Mouse (Mus musculus) heart, adult 2 months (tissue): ENCODE measurements around the gene Inpp4a. TPM values are rescaled to one million over a fixed set of nuclear protein-coding genes. Genes with fewer than 3 reads are reported as not detected.
A peak's percentile ranks its signal among the peaks of the same experiment; 100 is the strongest.

Experiments used
- DNase-seq, 2 experiments: peaks; one replicate each; pipeline ENCODE4 v3.0.0; 2021
- H3K27ac ChIP-seq: fragments of 200-600 bp; 2 replicates; pipeline ENCODE4 v1.8.1; 2022
- H3K27me3 ChIP-seq: fragments of 200-500 bp; 2 replicates; pipeline ENCODE4 v1.6.1; 2012; ENCODE audit warnings: mild to moderate bottlenecking, low read length, inconsistent platforms, mixed read lengths; ENCODE audit not compliant: control insufficient read depth, insufficient read depth
- H3K36me3 ChIP-seq: fragments of 200-500 bp; 2 replicates; pipeline ENCODE4 v1.6.1; 2012; ENCODE audit warnings: low read length, inconsistent platforms; ENCODE audit not compliant: control insufficient read depth, insufficient read depth
- H3K4me1 ChIP-seq: fragments of 200-500 bp; 2 replicates; pipeline ENCODE4 v1.6.1; 2011; ENCODE audit warnings: low read length; ENCODE audit not compliant: control insufficient read depth, insufficient read depth
- H3K4me3 ChIP-seq: fragments of 200-600 bp; 2 replicates; pipeline ENCODE4 v1.8.1; 2022
- H3K79me2 ChIP-seq: fragments of 200-500 bp; replicated peaks from 2 replicates; pipeline ENCODE4 v1.6.1; 2012; ENCODE audit warnings: mild to moderate bottlenecking, inconsistent platforms, low read length, moderate library complexity, mixed read lengths; ENCODE audit not compliant: control insufficient read depth, insufficient read depth
- H3K9ac ChIP-seq: fragments of 200-500 bp; 2 replicates; pipeline ENCODE4 v1.6.1; 2012; ENCODE audit warnings: low read depth, mild to moderate bottlenecking, control low read depth, inconsistent platforms, low read length, mixed read lengths
- CTCF ChIP-seq: fragments of 200-600 bp; IDR thresholded peaks from 2 replicates; pipeline ENCODE4 v1.8.1; 2022; ENCODE audit warnings: antibody characterized with exemption, mild to moderate bottlenecking, moderate library complexity
- EP300 ChIP-seq: fragments of 200-500 bp; IDR thresholded peaks from 2 replicates; pipeline ENCODE4 v1.6.1; 2011; ENCODE audit warnings: low read depth, low read length, control low read depth; ENCODE audit not compliant: insufficient read depth
- POLR2A ChIP-seq: fragments of 200-500 bp; IDR thresholded peaks from 2 replicates; pipeline ENCODE4 v1.6.1; 2011; ENCODE audit warnings: mild to moderate bottlenecking, low read depth, low read length, control low read depth; ENCODE audit not compliant: insufficient read depth
- WGBS: fragments of 180-500 bp; shearing (Covaris S2); methylation state at CpG from one replicate; pipeline ENCODE4 v1.1.7; 2018; 5-methylcytosine and 5-hydroxymethylcytosine counted together
- intact Hi-C: fragments of 180-260 bp; cut with DNase I; formaldehyde crosslinking; loops from one replicate; pipeline ENCODE4 v1.15.1; 2025
- polyA plus RNA-seq: library from polyadenylated mRNA; depleted of rRNA; stranded (reverse); fragments of >200 nt; gene quantifications from 2 replicates; pipeline ENCODE4 v1.2.3, GENCODE M21; 2012
- total RNA-seq, 2 experiments: library from RNA; stranded (reverse); gene quantifications; 2 replicates each; pipeline ENCODE4 v1.2.3; 2021

The Inpp4a gene
- total and polyA plus RNA-seq, 3 experiments = 10.3 to 19.2 (median 18.9) TPM

DNA sequence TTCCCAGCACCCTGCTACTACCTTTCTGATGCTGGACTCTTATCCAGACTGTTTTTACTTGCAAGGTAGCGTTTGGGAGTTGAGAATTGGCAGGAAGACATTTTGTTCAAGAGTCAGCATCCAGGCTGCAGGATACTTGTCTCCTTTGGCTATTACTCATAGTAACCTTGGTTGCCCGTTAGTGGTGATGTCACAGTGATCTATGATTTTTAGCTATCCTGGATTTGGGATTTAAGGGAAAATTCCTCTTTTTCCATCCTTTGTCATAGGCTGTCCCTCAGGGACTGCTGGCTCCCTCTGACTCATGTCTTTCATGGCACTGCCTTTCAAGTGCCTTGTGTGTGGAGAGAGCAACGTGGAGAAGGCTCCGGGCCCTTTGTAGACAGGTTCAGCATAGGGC lies 53.8 kb downstream of the Inpp4a start:
- Histone ChIP-seq H3K27ac (no peak overlapping the region), H3K36me3 (no peaks in the 10 kb centered on the region), H3K4me1 (peaks cover 2% of the 10 kb centered on the region; the same call in 1 of the 2 replicates), H3K27me3 (no peaks in the 10 kb centered on the region), H3K9ac (no peak overlapping the region), H3K4me3 (no peak overlapping the region), H3K79me2 (peaks cover 2% of the 10 kb centered on the region; the same call in 1 of the 2 replicates)
- WGBS = 67% methylated on average over 4 of the region's 4 CpGs
- intact Hi-C loops = no loop called here
- no peak for TF ChIP-seq POLR2A
- TF ChIP-seq EP300 = no peak
- no peak for TF ChIP-seq CTCF
- no peak for DNase-seq

DNA sequence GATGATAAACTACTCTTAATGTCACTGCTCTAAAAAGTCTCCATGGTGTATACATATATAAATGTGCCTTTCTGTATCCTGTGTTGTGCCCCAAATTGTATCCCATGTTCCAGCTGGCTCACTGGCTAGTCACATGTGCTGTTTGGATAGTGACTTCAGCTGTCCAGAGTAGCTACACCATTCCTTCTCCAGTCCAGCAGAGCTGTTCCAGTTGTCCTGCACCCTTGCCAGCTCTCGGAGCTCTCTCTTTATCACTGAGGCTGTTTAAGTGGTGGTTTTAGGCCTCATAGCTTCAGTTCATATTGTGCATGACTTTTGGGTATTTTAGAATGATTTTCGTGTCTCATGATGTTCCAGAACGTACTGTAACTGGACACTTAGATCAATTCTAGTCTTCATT lies 55.8 kb downstream of the Inpp4a start:
- Histone ChIP-seq H3K27me3 (no peaks in the 10 kb centered on the region), H3K9ac (no peak overlapping the region), H3K4me1 (peaks cover 2% of the 10 kb centered on the region; the same call in 1 of the 2 replicates), H3K4me3 (no peak overlapping the region), H3K27ac (no peak overlapping the region), H3K36me3 (no peaks in the 10 kb centered on the region), H3K79me2 (no peaks in the 10 kb centered on the region)
- 75% methylated on average over 3 of the region's 3 CpGs for WGBS
- TF ChIP-seq EP300 = no peak
- TF ChIP-seq POLR2A = no peak
- TF ChIP-seq CTCF = no peak
- DNase-seq = peak in 1 of 2 experiments; percentile 21
- intact Hi-C loops = no loop called here

DNA sequence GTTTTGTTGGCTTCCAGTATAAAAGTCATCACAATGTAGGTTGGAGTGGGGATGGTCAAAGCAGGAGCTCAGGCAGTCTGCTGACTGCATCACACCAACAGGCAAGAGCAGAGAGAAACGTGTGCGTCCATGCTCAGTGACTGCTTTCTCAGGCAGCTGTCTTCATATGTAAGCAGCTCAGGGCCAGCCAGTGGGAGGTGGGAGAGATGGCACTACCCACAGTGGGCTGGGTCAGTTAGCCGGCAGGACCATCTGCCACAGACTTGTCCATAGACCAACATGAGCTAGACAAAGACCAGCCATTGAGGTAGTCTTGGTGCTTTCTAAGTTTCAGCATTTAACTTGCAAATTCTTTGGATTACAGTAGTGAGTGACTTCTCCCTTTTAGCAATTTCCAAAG lies 56.6 kb downstream of the Inpp4a start:
- WGBS = 85% methylated on average over 3 of the region's 3 CpGs
- Histone ChIP-seq H3K27ac (no peak overlapping the region), H3K4me1 (peaks cover 2% of the 10 kb centered on the region; the same call in 1 of the 2 replicates), H3K79me2 (no peaks in the 10 kb centered on the region), H3K4me3 (no peak overlapping the region), H3K9ac (no peak overlapping the region), H3K36me3 (no peaks in the 10 kb centered on the region), H3K27me3 (no peaks in the 10 kb centered on the region)
- TF ChIP-seq CTCF (no peak), POLR2A (no peak), EP300 (no peak)
- intact Hi-C loops = no loop called here
- no peak for DNase-seq

DNA sequence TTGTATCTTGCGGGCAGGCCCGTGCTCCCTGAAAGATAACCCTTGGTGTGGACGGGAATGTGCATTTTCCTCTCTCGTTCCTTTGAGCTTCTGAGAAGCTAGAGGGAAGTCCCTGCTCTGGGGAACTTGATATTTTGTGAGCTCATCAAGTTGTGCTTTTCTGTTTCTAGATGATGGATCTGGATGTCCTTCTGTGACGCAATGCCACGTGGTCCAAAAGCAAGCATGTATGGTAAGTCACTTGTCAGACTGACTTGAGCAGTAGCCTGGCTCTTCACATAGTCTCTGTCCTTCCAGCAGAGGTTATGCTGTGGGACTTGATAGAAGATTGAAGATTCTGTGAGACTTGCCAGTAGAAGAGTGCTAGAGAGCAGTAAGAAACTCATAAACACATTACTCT lies 57.5 kb downstream of the Inpp4a start:
- DNase-seq = no peak
- Histone ChIP-seq H3K4me1 (peaks cover 2% of the 10 kb centered on the region; the same call in 1 of the 2 replicates), H3K36me3 (no peaks in the 10 kb centered on the region), H3K9ac (no peak overlapping the region), H3K4me3 (no peak overlapping the region), H3K27ac (no peak overlapping the region), H3K79me2 (no peaks in the 10 kb centered on the region), H3K27me3 (no peaks in the 10 kb centered on the region)
- intact Hi-C loops = no loop called here
- WGBS = 69% methylated on average over 6 of the region's 6 CpGs
- no peak for TF ChIP-seq CTCF
- TF ChIP-seq POLR2A = no peak
- no peak for TF ChIP-seq EP300

DNA sequence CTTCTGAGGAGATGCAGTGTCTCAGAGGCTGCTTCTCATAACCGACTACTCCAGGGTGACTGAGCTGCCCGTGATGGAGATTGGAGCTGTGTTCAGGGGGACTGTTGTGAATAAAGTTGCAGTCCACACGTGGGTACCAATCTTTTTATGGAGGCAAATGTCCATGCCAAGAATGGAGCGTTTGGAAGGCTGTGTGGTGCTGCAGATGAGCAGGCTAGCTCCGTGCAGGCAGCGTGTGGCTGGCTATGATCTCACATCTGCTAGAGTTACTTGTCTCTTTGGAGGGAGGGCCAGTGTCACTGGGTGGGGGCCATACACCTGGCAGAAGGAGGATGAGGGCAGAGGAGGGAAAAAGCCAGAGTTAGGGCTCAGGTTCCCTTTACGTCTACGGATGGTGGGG lies 59.0 kb downstream of the Inpp4a start:
- intact Hi-C loops = no loop called here
- Histone ChIP-seq H3K79me2 (no peaks in the 10 kb centered on the region), H3K27me3 (no peaks in the 10 kb centered on the region), H3K27ac (no peak overlapping the region), H3K36me3 (no peaks in the 10 kb centered on the region), H3K4me3 (no peak overlapping the region), H3K9ac (no peak overlapping the region), H3K4me1 (peaks cover 2% of the 10 kb centered on the region; the same call in 1 of the 2 replicates)
- 81% methylated on average over 8 of the region's 8 CpGs for WGBS
- DNase-seq = no peak
- TF ChIP-seq POLR2A = no peak
- no peak for TF ChIP-seq EP300
- no peak for TF ChIP-seq CTCF

DNA sequence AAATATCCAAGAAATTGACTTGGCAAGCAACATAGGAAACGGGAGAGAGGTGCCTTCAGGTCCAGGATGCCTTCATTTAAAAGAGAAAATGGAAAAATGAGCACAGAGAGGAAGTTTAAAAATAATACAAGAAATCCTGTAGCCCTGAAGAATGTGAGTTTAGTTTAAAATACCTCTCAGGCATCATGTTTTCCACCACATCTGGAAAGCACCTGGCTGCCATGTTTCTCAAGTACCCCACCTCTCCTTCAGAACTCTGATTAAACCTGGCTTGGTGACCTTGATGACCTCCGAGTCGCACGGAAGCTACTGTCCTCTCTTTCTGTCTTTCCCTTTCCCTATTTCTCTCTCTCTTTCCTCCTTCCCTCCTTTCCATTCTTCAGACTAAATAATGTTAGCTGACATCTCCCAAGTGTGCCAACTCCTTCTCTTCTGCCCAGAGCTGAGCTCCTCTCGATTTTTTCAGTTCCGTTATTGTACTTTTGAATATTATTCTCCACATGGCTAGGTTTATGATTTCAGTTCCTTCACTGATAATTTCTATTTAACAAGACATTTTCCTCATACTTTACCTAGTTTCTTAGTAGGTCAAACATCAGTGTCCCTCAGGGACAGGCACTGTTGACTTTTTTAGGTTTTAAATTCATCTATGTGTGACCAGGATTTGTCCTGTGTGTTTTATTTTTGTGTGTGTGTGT lies 59.9 kb downstream of the Inpp4a start:
- intact Hi-C loops = no loop called here
- H3K4me3 ChIP-seq = no peak overlapping the region
- no peak overlapping the region for H3K27ac ChIP-seq
- TF ChIP-seq POLR2A (no peak), EP300 (no peak), CTCF (no peak)
- WGBS = 61% methylated on average over 6 of the region's 6 CpGs
- H3K9ac ChIP-seq = no peak overlapping the region
- no peaks in the 10 kb centered on the region for H3K36me3 ChIP-seq
- no peaks in the 10 kb centered on the region for H3K27me3 ChIP-seq
- H3K4me1 ChIP-seq = peaks cover 2% of the 10 kb centered on the region; the same call in 1 of the 2 replicates
- DNase-seq = no peak
- H3K79me2 ChIP-seq = no peaks in the 10 kb centered on the region
